Mouse (Mus musculus): Measurements from ENCODE around the gene Gm5415. TPM values are rescaled to one million over a fixed set of nuclear protein-coding genes. Genes with fewer than 3 reads are reported as not detected.
"Not testable (repeated sequence)": the region's sequence is repeated elsewhere in the genome, so short reads cannot be mapped to it uniquely, and the experiment has no call there.

Gene Gm5415
- 0.20 and 0.22 TPM in 2 replicates for polyA plus RNA-seq (2016; fragmentation: Nextera tagmentation; extraction: Ambion mirVana)

DNA sequence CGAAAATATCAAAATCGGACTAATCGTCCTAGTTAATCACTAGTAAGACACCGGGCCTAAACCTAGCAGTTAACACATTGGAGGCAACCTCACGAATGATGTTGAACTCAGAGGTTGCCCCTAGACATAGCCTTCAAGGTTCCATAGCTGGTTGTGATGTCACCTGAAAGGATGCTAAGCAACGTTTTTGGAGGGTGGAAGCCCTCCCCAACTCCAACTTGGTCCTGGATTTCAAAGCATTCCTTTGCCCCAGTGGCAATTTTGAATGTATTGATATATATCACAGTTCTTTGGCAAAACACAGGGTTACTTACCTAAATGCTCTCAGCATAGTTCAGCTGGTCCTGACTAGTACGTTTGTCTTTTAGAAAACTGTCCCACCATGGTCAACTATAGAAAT is at the start of gene Gm5415:
Gene Gm5415 (minus strand): TSS at position 101 of the 400 bp plus-strand sequence.
- not testable (repeated sequence) for H3K4me1 ChIP-seq; H3K4me3 ChIP-seq; ATAC-seq (ENCODE audit: insufficient number of reproducible peaks, insufficient read depth, low FRiP score, low TSS enrichment); H3K27me3 ChIP-seq; H3K36me3 ChIP-seq; H3K9ac ChIP-seq; H3K27ac ChIP-seq; H3K4me2 ChIP-seq (replicated peaks); H3K9me3 ChIP-seq
- WGBS: 79% methylated on average over 2 of the region's 7 CpGs

DNA sequence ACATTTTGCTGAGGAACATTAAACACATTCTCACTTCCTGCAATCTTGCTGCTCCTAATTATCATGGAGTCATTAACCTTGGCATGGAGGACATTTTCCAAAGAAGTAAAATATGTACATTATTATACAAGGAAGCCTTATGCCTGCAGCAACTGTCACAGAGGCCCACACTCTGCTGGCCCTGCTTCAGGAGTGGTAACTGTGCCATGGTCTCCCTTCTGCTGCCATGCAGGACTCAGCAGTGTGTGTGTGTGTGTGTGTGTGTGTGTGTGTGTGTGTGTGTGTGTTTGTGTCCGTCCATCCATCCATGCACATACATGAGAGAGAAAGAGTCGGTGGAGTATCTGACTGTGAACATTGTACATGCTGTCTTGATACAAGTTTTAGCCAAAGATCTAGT is 21.8 kb upstream of the Gm5415 start:
- Histone ChIP-seq H3K4me2 (replicated peaks) (no peak overlapping the region), H3K27me3 (no peaks in the 10 kb centered on the region), H3K27ac (no peak overlapping the region), H3K36me3 (no peaks in the 10 kb centered on the region), H3K9ac (no peak overlapping the region), H3K4me3 (no peak overlapping the region), H3K9me3 (no peaks in the 10 kb centered on the region), H3K4me1 (no peaks in the 10 kb centered on the region)
- WGBS: 88% methylated on average over 2 of the region's 2 CpGs
- no peak for ATAC-seq (ENCODE audit: insufficient number of reproducible peaks, insufficient read depth, low FRiP score, low TSS enrichment)

DNA sequence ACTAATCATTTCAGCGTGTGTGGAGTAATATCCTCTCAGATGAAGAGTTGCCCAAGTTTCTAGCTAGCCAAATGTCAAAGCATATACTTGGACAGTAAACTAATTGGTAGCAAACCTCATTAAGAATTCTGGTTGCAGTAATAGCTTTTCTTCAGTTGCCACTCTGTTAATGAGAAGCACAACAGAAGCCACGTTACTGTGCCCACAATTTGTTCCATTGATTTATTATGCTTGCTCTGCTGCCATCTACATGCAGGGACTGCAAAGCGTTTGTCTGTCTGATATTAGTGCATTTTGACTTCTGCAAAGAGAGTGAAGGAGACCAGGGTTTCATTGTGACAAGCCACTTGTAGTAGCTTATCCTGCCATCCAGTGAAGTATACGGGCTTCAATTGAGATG is 6.8 kb upstream of the Gm5415 start:
- H3K27ac ChIP-seq: no peak overlapping the region
- H3K36me3 ChIP-seq: no peaks in the 10 kb centered on the region
- no peak overlapping the region for H3K9ac ChIP-seq
- H3K4me3 ChIP-seq: no peak overlapping the region
- no peak overlapping the region for H3K4me2 ChIP-seq (replicated peaks)
- ATAC-seq (ENCODE audit: insufficient number of reproducible peaks, insufficient read depth, low FRiP score, low TSS enrichment): no peak
- H3K9me3 ChIP-seq: no peaks in the 10 kb centered on the region
- 66% methylated on average over 4 of the region's 4 CpGs for WGBS
- no peaks in the 10 kb centered on the region for H3K4me1 ChIP-seq
- no peaks in the 10 kb centered on the region for H3K27me3 ChIP-seq

DNA sequence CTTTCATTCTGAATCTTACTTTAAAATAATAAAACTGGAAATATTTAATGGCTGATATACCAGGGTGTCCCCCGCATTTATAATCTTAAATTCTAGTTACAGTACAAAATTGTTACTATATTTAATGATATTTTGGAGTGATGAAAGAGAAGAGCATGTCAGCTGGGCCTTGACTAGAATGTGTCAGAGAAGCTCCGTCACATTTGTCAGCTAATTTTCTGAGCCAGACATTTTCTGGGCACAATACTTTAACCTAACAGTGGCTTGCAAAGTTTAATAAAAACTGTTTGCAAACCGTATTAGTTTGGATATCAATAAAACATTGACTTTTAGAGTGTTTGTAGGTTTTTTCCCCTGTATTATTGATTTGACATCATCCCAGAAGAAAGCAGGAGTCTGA is 6.4 kb upstream of the Gm5415 start:
- H3K27ac ChIP-seq: no peak overlapping the region

DNA sequence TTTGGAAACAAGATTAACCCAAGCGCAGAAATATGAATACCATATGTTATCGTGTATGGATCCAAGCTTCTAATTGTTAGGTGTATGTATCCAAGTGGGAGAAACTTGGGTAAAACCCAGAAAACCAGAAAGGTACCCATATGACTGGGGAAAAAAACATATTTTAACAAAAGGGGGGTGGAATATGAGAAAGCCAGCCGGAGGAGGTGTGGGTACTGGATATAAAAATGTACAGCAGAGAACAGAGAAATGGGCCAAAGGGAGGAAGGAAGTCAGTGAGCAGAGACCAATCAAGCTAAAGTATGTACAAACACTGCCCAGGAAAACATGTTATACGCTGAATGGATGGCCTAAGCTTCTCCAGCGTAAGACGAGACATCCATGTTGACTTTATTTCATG is 43.7 kb downstream of the Gm5415 start:
- no peak overlapping the region for H3K27ac ChIP-seq
- no peak overlapping the region for H3K4me2 ChIP-seq (replicated peaks)
- H3K9me3 ChIP-seq: no peaks in the 10 kb centered on the region
- H3K4me1 ChIP-seq: no peaks in the 10 kb centered on the region
- H3K36me3 ChIP-seq: no peaks in the 10 kb centered on the region
- ATAC-seq (ENCODE audit: insufficient number of reproducible peaks, insufficient read depth, low FRiP score, low TSS enrichment): no peak
- no peak overlapping the region for H3K4me3 ChIP-seq
- no peaks in the 10 kb centered on the region for H3K27me3 ChIP-seq
- WGBS: 90% methylated on average over 6 of the region's 6 CpGs
- H3K9ac ChIP-seq: no peak overlapping the region

More for the DNA sequence above, 6.4 kb upstream of the Gm5415 start:
- Histone ChIP-seq H3K4me1 (no peaks in the 10 kb centered on the region), H3K9ac (no peak overlapping the region), H3K9me3 (no peaks in the 10 kb centered on the region), H3K36me3 (no peaks in the 10 kb centered on the region), H3K27me3 (no peaks in the 10 kb centered on the region), H3K4me3 (no peak overlapping the region), H3K4me2 (replicated peaks) (no peak overlapping the region)
- ATAC-seq (ENCODE audit: insufficient number of reproducible peaks, insufficient read depth, low FRiP score, low TSS enrichment): no peak
- WGBS: 89% methylated on average over 3 of the region's 3 CpGs

Measured in embryonic facial prominence, embryonic 12.5 days (tissue).